Mouse (Mus musculus) heart, embryonic 15.5 days (tissue): ENCODE measurements at regions not wholly inside any gene's neighbourhood (a gene's known extent, or its start where the extent isn't known, plus 50 kb on each side); places are given as distances from the start of the nearest gene placed in this dataset.

Experiments used
- ATAC-seq: fragments of 200-750 bp; cut with Nextera tagmentation; replicated peaks from 2 replicates; pipeline ENCODE4 v1.8.0; 2017; ENCODE audit warnings: low read depth, moderate TSS enrichment; ENCODE audit not compliant: insufficient number of reproducible peaks, insufficient read depth, low FRiP score
- H3K27ac ChIP-seq: fragments of 300-500 bp; sonication (generic); 2 replicates; pipeline ENCODE4 v1.5.1; 2015; ENCODE audit warnings: mild to moderate bottlenecking, inconsistent platforms
- H3K27me3 ChIP-seq: fragments of 300-500 bp; sonication (generic); 2 replicates; pipeline ENCODE4 v1.6.1; 2015; ENCODE audit warnings: inconsistent platforms
- H3K36me3 ChIP-seq: fragments of 300-500 bp; sonication (generic); 2 replicates; pipeline ENCODE4 v1.6.1; 2015; ENCODE audit warnings: mild to moderate bottlenecking, inconsistent platforms
- H3K4me1 ChIP-seq: fragments of 300-500 bp; sonication (generic); replicated peaks from 2 replicates; pipeline ENCODE4 v1.6.1; 2015; ENCODE audit warnings: inconsistent platforms
- H3K4me2 ChIP-seq: fragments of 300-500 bp; sonication (generic); 2 replicates; pipeline ENCODE4 v1.6.1; 2015; ENCODE audit warnings: inconsistent platforms, mild to moderate bottlenecking, moderate library complexity
- H3K4me3 ChIP-seq: fragments of 300-500 bp; sonication (generic); 2 replicates; pipeline ENCODE4 v1.5.1; 2015; ENCODE audit warnings: mild to moderate bottlenecking, inconsistent platforms
- H3K9ac ChIP-seq: fragments of 300-500 bp; sonication (generic); 2 replicates; pipeline ENCODE4 v1.6.1; 2015; ENCODE audit warnings: mild to moderate bottlenecking, inconsistent platforms
- H3K9me3 ChIP-seq: fragments of 300-500 bp; sonication (generic); replicated peaks from 2 replicates; pipeline ENCODE4 v1.6.1; 2016; ENCODE audit warnings: inconsistent platforms
- WGBS: fragments of 180-500 bp; shearing (Covaris S2); methylation state at CpG from one replicate; pipeline ENCODE4 v1.1.7; 2015; ENCODE audit warnings: mixed read lengths; 5-methylcytosine and 5-hydroxymethylcytosine counted together

- ATAC-seq: no peak
- no peak overlapping the region for H3K9ac ChIP-seq
- 25% methylated on average over 1 of the region's 1 CpGs for WGBS
Measured at GRCm38 (mm10) chr9:49927281-49927680, 128.6 kb upstream of the Ncam1 start.

DNA sequence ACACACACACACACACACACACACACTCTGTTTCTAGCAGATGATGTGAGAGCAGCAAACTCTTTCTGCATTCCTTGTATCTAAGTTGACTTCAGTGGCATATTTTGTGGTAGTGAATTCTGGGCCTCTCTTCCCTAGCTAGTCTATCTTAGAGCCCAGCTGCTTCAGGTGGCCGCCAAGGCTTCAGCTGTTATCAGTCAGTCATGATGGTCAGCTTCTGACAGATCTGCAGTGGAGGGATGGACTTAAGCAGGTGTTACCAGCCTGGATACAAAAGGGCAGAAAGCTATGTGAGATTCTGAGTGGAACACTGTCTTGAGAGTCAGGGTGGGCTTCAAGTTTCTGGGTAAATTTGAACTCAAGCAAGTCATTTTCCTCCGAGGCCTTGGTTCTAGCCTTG is 127.1 kb upstream of the Ncam1 start:
- 80% methylated on average over 2 of the region's 2 CpGs for WGBS
- peaks cover 45% of the 10 kb centered on the region for H3K4me1 ChIP-seq
- H3K36me3 ChIP-seq: no peaks in the 10 kb centered on the region
- ATAC-seq: no peak
- H3K27ac ChIP-seq: no peak overlapping the region
- H3K4me3 ChIP-seq: no peak overlapping the region
- H3K4me2 ChIP-seq: no peak overlapping the region
- no peaks in the 10 kb centered on the region for H3K27me3 ChIP-seq
- no peaks in the 10 kb centered on the region for H3K9me3 ChIP-seq
- H3K9ac ChIP-seq: no peak overlapping the region

More at GRCm38 (mm10) chr9:49927281-49927680, 128.6 kb upstream of the Ncam1 start:
- Histone ChIP-seq H3K4me3 (no peak overlapping the region), H3K27ac (no peak overlapping the region), H3K36me3 (no peaks in the 10 kb centered on the region), H3K4me1 (peaks cover 35% of the 10 kb centered on the region), H3K4me2 (no peak overlapping the region), H3K9me3 (no peaks in the 10 kb centered on the region), H3K27me3 (no peaks in the 10 kb centered on the region)

DNA sequence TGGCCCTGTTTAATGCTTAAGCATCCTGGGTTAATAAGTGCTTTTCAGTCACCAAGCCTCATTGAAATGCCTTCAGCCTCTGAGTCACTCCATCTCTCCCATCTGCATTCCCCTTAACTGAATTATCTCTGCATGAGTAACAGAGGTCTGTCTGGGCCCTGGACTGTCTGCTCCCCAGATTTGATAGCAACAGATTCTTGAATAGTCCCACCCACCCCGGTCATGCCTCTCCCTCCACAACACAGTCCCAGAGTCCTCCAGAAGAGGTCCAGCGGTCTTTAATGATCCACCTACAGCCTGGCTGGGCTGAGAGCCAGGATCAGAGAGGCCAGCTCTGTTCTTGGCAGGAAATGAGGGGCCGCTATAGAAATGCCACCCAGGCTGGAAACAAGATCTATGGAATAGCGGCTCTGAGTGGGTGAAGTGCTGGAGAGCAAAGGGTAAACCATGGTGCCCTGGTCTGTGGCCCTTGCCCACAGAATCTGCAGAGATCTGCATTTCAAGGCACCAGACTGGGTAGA is 125.3 kb upstream of the Ncam1 start:
- no peak overlapping the region for H3K9ac ChIP-seq
- H3K4me3 ChIP-seq: no peak overlapping the region
- peaks cover 45% of the 10 kb centered on the region for H3K4me1 ChIP-seq
- H3K27me3 ChIP-seq: no peaks in the 10 kb centered on the region
- H3K27ac ChIP-seq: peak overlapping the region; percentile 90
- 3% methylated on average over 4 of the region's 4 CpGs for WGBS
- peak; percentile 73 for ATAC-seq
- no peaks in the 10 kb centered on the region for H3K9me3 ChIP-seq
- no peaks in the 10 kb centered on the region for H3K36me3 ChIP-seq
- H3K4me2 ChIP-seq: no peak overlapping the region

GRCm38 (mm10) chr9:49922770-49923169 is 124.0 kb upstream of the Ncam1 start:
- H3K27me3 ChIP-seq: no peaks in the 10 kb centered on the region
- no peaks in the 10 kb centered on the region for H3K36me3 ChIP-seq
- no peak overlapping the region for H3K9ac ChIP-seq
- H3K4me3 ChIP-seq: no peak overlapping the region
- 70% methylated on average over 3 of the region's 3 CpGs for WGBS
- H3K27ac ChIP-seq: peak overlapping the region; percentile 23; the same call in 1 of the 2 replicates
- ATAC-seq: no peak
- H3K4me1 ChIP-seq: peaks cover 45% of the 10 kb centered on the region
- no peaks in the 10 kb centered on the region for H3K9me3 ChIP-seq
- no peak overlapping the region for H3K4me2 ChIP-seq

DNA sequence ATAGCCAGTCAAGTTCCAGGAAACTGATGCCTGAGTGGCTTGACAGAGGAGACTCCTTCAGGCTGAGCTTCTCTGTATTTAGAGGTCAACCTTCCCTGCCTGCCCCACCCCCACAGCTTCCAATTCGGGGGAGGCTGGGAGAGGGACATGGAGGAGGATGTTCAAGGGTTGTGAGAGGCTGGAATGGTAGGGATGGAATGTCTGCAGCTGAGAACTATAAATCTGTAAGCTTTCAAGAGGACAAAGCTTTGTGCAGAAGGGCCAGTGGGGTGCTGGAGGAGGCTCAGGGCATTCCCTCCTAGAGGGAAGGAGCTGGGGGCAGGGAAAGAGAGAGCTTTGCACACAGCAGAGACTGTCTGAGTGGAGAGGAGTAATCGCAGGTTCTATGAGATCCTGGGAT is 123.4 kb upstream of the Ncam1 start:
- Histone ChIP-seq H3K27me3 (no peaks in the 10 kb centered on the region), H3K9ac (no peak overlapping the region), H3K4me2 (no peak overlapping the region), H3K9me3 (no peaks in the 10 kb centered on the region), H3K4me3 (no peak overlapping the region), H3K27ac (peak overlapping the region; percentile 23), H3K36me3 (no peaks in the 10 kb centered on the region), H3K4me1 (peaks cover 41% of the 10 kb centered on the region)
- WGBS: 20% methylated on average over 2 of the region's 2 CpGs
- ATAC-seq: no peak

DNA sequence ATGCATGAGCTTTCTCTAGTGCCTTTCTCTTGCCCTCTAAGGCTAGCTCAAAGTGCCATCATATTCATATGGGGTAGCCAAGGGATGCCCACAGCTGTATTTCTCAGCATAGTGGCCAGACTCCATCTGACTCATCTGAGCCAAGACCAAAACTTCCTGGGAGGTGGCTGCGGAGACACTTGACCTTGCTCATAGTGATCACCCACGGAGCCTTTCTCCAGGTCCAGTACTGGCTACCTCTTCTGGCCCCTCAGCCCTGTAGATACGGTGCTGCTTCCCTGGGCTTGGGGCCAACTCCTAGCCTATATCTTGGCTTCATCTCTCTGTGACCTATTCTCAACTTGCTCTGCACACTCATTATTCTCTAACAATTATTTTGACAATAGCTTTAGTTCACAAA is 122.6 kb upstream of the Ncam1 start:
- H3K4me1 ChIP-seq: peaks cover 40% of the 10 kb centered on the region
- no peak for ATAC-seq
- H3K4me2 ChIP-seq: no peak overlapping the region
- H3K27ac ChIP-seq: no peak overlapping the region
- H3K4me3 ChIP-seq: no peak overlapping the region
- no peaks in the 10 kb centered on the region for H3K27me3 ChIP-seq
- no peaks in the 10 kb centered on the region for H3K9me3 ChIP-seq
- H3K36me3 ChIP-seq: no peaks in the 10 kb centered on the region
- 36% methylated on average over 3 of the region's 3 CpGs for WGBS
- H3K9ac ChIP-seq: no peak overlapping the region

- H3K27me3 ChIP-seq: no peaks in the 10 kb centered on the region
- WGBS: 63% methylated on average over 4 of the region's 4 CpGs
- ATAC-seq: no peak
Measured at GRCm38 (mm10) chr9:49915046-49915719, 116.5 kb upstream of the Ncam1 start.

DNA sequence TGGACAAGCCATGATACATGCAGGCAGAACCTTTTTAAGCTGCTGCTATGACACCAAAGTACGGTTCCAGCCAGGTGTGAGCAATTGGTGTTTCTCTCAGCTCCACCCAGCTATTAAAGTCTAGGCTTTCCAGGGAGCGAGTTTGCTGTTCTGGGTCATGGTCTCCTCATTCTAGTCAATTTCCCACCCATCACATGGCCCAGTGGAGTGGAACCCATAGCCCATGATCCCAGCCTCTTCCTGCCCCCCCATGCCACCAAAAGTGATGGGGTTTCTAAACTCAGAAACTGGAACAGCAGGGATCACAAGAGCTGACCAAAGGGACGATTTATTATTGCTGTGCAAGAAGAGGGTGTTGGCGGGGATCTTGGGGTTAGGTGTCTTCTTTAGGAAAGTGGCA is 115.0 kb upstream of the Ncam1 start:
- Histone ChIP-seq H3K27ac (no peak overlapping the region), H3K4me3 (no peak overlapping the region), H3K4me1 (no peaks in the 10 kb centered on the region), H3K9ac (no peak overlapping the region), H3K9me3 (no peaks in the 10 kb centered on the region), H3K27me3 (no peaks in the 10 kb centered on the region), H3K4me2 (no peak overlapping the region), H3K36me3 (no peaks in the 10 kb centered on the region)
- no peak for ATAC-seq
- WGBS: 87% methylated on average over 4 of the region's 4 CpGs

More at GRCm38 (mm10) chr9:49915046-49915719, 116.5 kb upstream of the Ncam1 start:
- Histone ChIP-seq H3K4me3 (no peak overlapping the region), H3K9ac (no peak overlapping the region), H3K36me3 (no peaks in the 10 kb centered on the region), H3K9me3 (no peaks in the 10 kb centered on the region), H3K27ac (no peak overlapping the region), H3K4me2 (no peak overlapping the region), H3K4me1 (no peaks in the 10 kb centered on the region)

- H3K27ac ChIP-seq: no peak overlapping the region
- WGBS: 76% methylated on average over 1 of the region's 1 CpGs
- ATAC-seq: no peak
Measured at GRCm38 (mm10) chr9:49912306-49912705, 113.6 kb upstream of the Ncam1 start.

DNA sequence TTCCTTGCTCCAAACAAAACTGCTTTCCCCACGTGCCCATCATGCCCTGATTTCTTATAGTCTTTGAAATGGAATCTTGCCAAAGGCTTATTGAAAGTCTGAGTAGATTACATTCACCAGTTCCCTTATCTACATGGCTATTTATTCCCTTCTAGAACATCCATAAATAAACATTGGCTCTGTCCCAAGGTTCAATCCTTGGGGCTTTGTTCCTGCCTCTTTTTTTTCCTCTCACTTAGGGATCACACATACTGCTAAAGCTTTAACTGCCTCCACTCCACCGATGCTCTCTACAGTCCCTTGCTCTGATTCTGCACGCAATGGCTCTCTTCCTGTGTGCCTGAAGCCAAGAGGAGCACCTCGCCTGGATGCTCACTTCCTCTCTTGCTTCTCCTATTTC is 107.6 kb upstream of the Ncam1 start:
- peak; percentile 80 for ATAC-seq

More at GRCm38 (mm10) chr9:49912306-49912705, 113.6 kb upstream of the Ncam1 start:
- Histone ChIP-seq H3K36me3 (no peaks in the 10 kb centered on the region), H3K4me3 (no peak overlapping the region), H3K9ac (no peak overlapping the region), H3K4me2 (no peak overlapping the region), H3K27me3 (no peaks in the 10 kb centered on the region), H3K9me3 (no peaks in the 10 kb centered on the region), H3K4me1 (no peaks in the 10 kb centered on the region)

DNA sequence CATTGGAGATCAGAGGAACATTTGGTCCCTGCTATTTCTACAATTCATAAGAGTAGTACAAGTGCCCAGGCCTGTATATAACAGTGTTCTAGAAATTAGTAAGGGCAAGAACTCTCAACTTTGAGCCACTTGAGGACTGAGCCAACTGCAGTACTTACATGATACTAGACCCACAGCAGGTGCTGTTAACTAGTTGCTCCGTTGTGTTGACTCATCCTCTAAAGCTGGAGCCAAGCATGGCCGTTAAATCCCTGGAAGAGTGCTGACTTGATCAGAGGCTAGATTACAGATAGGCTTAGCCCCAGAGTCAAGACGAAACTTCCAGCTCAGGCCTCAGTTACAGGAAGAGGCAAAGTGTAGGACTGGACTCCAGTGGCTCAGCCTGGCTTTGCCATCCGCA is 107.0 kb upstream of the Ncam1 start:
- Histone ChIP-seq H3K4me3 (no peak overlapping the region), H3K4me1 (peaks cover 13% of the 10 kb centered on the region), H3K4me2 (no peak overlapping the region), H3K27me3 (no peaks in the 10 kb centered on the region), H3K9me3 (no peaks in the 10 kb centered on the region), H3K36me3 (no peaks in the 10 kb centered on the region), H3K9ac (no peak overlapping the region), H3K27ac (peak overlapping the region; percentile 90)
- 51% methylated on average over 4 of the region's 4 CpGs for WGBS
- 0 out of 2 replicates have a peak, but pooled peaks have one; percentile 43 for ATAC-seq

More for the DNA sequence above, 107.6 kb upstream of the Ncam1 start:
- WGBS: 11% methylated on average over 4 of the region's 4 CpGs
- Histone ChIP-seq H3K27ac (peak overlapping the region; percentile 90), H3K36me3 (no peaks in the 10 kb centered on the region), H3K27me3 (no peaks in the 10 kb centered on the region), H3K4me1 (peaks cover 13% of the 10 kb centered on the region), H3K9me3 (no peaks in the 10 kb centered on the region), H3K4me3 (no peak overlapping the region), H3K4me2 (no peak overlapping the region), H3K9ac (no peak overlapping the region)

DNA sequence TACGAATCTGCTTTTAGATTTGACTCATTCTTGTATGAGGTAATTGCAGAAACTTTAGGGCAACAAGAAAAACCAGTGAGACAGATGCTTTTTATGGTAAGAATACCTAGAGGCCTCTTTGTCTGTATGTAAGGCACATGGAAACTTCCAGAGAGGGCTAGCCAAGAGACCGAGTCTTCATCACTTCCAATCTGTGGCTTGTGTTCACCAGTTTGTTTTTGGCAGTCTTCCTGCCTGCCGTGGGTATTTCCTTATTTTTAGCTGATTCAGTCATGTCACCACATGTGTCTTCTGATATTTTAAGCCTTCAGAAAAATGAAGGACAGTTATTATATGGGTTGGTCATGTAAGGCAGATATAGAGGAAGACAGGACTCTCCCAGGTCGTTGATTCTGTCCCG is 100.2 kb upstream of the Ncam1 start:
- ATAC-seq: no peak
- Histone ChIP-seq H3K9me3 (no peaks in the 10 kb centered on the region), H3K36me3 (no peaks in the 10 kb centered on the region), H3K4me3 (no peak overlapping the region), H3K9ac (no peak overlapping the region), H3K27ac (no peak overlapping the region), H3K27me3 (no peaks in the 10 kb centered on the region), H3K4me2 (no peak overlapping the region), H3K4me1 (no peaks in the 10 kb centered on the region)
- WGBS: 64% methylated on average over 5 of the region's 5 CpGs
